Mouse (Mus musculus): ENCODE measurements at regions not wholly inside any gene's neighbourhood (a gene's known extent, or its start where the extent isn't known, plus 50 kb on each side); places are given as distances from the start of the nearest gene placed in this dataset.

GRCm38 (mm10) chr2:128368534-128369273 lies 222.3 kb upstream of the Spdye4c start:
- no peak for DNase-seq (ENCODE audit: low spot score)

DNA sequence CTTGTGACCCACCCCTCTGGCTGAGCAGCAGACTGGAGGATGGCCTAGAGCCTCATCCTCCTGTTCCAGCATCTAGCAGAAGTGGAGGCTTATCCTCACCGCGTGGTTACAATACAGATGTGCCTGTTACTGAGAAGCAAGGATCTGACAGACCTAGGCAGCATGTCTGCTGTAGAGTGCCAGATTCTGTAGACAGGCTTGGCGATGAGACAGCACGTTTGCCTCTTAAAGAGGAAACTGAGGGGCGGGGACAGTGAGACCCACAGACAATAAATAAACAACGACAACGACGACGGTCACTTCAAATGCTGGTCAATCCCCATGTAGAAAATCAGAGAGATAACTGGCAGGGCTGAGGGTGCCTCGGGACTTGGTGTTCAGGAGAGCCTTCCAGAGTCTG lies 220.2 kb upstream of the Spdye4c start:
- no peak for DNase-seq (ENCODE audit: low spot score)

DNA sequence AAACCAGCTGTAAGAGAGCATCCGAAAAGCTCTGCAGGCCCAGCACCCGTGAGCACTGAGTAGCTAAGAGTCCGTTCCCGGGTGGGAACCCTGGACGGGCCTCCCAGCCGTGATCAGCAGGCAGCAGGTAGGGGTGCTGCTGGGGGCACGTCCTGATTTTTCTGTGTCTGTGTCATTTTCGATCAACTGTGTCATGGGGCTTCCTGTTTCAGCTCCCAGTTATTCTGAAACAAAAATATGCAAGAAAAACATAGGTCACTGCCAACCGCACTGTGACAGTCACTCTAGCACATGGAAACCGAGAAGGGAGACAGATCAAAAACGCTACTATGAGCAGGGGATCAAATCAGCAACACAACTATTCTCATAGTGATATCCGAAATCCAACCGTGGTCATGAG lies 218.8 kb upstream of the Spdye4c start:
- DNase-seq (ENCODE audit: low spot score), result no peak

DNA sequence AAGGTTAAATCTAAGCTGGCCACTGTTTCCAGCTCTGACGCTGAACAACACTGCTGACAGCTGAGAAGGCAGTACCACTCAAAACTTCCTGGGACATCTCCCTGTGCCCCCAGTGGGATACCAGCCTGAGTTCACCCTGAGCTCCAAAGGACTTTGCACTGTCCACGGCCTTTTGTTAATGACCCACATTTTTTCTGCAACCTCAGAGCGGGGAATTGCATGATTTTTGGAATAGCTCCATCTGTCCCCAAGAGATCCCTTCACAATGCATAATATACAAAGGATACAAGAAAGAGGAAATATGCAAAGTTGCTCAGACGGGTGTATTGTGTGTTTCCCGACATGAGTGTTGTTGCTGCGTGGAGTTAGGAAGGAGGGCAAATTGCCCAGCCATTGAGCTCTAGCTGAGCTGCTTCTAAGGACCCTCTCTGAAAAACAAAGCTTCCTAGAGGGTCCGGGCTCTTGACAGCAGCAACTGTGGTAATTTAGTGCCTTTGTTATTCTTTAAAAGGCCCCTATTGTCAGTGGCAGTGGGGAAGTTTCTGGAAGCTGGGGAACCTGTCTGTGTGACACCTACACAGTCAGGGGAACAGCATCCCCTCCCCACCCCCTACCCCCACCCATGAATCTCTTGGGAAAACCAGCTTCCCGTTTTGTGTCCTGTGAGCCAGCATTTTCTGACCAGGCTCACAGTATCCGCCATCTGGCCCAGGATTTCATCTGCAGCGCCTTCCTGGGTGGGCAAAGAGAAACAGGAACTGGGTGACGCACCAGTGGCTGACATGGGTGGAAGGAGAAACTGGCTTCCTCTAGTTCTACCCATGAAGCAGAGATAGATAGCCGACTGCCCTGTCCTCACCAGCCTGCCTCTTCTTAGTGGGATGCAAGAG lies 217.4 kb upstream of the Spdye4c start:
- DNase-seq (ENCODE audit: low spot score), result no peak

GRCm38 (mm10) chr2:128374253-128374566 lies 216.8 kb upstream of the Spdye4c start:
- DNase-seq (ENCODE audit: low spot score), result no peak

DNA sequence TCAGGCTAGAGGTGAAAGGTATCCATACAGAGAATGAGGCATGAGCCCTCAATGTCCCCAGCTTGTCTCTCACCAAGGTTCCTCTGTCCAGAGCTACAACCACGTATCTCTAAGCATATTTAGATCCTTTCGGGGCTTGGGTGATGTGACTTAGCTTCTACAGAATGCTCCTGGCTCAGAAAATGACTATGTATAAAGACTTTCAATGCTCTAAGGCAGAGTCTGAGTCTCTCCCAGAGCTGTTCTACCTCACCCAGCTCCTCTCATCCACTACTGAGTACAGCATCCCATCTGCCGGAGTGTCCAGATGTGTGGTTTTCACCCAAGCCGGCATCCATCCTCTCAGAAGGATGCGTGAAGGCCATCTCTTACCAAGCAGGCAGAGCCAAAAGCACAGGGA lies 216.1 kb upstream of the Spdye4c start:
- DNase-seq (ENCODE audit: low spot score), result no peak

DNA sequence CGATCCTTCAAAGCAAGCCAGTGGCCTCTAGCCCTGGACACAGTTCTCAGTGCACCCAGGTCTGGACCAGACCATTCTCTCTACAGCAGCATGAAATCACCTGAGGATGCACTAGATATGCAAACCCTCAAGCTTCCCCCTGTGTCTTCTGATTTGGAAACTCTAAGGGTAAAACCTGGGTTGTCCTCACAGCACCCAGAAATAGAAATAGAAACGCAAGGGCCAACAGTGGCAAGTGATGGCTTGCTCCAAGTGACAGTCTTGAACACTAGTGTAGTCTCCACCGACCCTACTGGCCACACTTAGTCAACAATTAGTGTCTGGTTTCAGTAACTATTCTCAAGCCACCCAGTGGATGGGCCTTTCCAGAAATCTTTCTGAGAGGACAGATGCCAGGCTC lies 215.2 kb upstream of the Spdye4c start:
- no peak for DNase-seq (ENCODE audit: low spot score)

DNA sequence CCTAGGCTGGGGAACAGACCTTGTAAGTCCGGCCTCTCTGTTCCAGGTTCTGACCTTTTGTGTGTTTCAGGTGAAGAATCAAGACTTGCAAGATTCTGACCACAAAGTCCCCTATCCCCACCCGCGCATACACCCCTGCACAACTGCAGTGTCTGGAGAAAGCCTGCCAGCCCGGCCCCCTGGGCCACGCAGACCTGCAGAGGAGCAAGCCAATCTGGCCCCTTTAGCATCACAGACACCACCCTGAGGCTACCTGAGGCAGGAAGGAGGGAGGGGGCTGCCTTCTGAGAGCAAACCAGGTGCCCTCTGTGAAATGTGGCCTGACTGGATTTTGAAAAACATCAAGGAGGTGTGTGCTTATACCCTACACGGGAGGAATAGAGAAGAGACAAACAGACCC lies 213.8 kb upstream of the Spdye4c start:
- DNase-seq (ENCODE audit: low spot score), result no peak

GRCm38 (mm10) chr2:128377680-128378079 lies 213.3 kb upstream of the Spdye4c start:
- DNase-seq (ENCODE audit: low spot score), result no peak

GRCm38 (mm10) chr2:128378456-128378855 lies 212.6 kb upstream of the Spdye4c start:
- DNase-seq (ENCODE audit: low spot score), result no peak

GRCm38 (mm10) chr2:128379151-128379550 lies 211.9 kb upstream of the Spdye4c start:
- DNase-seq (ENCODE audit: low spot score), result no peak

DNA sequence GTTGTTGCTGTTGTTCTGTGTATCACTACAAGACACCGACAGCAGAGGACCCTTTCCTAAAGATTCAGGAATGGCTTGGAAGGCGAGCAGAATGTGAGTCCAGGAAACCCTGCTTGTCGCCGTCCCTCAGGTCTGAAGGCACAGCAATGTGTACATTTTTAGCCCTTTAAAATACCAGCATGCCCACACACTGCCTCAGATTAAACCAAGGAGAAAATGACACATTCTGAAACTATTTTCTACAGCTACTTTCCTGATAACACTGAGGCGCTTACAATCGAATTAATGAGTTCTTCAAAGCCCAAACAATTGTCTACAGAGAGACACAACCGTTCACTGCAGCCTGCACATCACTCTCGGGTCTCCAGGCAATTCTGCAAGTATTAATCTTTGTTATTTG lies 211.5 kb upstream of the Spdye4c start:
- DNase-seq (ENCODE audit: low spot score), result no peak

DNA sequence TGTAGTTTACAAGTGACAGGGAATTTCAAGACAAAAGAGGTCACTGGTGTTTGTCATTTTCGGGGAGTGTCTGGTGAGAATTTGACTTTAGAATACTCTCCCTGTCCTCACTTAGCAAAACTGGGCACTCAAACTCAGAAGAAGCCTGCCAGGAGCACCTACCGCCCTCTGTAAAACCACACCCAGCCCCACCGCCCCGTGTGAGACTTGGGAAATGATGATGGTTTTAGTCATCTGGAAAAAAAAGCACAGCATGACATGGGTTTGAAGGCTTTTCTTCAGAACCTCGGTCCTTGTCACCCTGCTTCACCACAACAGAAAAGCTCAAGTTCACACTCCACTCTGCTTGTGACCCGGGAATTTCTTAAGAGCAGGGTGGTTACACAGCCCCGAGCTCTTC lies 210.4 kb upstream of the Spdye4c start:
- no peak for DNase-seq (ENCODE audit: low spot score)

DNA sequence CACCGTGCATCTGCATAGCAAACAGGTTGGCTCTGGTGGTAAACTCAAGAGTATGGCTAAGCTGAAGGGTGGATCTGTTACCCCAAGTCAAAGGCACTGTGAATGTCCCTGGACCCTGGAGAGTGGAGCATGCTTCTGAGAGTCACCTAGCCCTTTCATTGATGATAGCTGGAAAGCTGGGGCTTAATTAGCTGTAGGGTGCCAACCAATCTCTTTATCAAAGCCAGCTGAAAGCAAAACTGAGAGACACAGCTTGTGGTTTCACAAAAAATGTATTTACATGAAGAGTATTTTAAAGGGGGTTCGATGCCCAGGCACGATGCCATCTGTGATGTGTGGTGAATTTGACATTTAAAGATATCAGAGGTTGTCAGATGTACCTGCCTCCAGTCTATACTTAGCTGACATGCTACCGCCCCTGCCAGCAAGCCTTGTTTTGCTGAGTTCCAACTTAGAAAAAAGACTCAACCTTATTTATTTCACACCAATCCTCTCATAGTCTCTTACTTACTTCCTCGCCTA lies 209.3 kb upstream of the Spdye4c start:
- no peak for DNase-seq (ENCODE audit: low spot score)

GRCm38 (mm10) chr2:128382473-128382872 lies 208.5 kb upstream of the Spdye4c start:
- DNase-seq (ENCODE audit: low spot score), result no peak

GRCm38 (mm10) chr2:128384612-128385011 lies 206.4 kb upstream of the Spdye4c start:
- DNase-seq (ENCODE audit: low spot score), result no peak

DNA sequence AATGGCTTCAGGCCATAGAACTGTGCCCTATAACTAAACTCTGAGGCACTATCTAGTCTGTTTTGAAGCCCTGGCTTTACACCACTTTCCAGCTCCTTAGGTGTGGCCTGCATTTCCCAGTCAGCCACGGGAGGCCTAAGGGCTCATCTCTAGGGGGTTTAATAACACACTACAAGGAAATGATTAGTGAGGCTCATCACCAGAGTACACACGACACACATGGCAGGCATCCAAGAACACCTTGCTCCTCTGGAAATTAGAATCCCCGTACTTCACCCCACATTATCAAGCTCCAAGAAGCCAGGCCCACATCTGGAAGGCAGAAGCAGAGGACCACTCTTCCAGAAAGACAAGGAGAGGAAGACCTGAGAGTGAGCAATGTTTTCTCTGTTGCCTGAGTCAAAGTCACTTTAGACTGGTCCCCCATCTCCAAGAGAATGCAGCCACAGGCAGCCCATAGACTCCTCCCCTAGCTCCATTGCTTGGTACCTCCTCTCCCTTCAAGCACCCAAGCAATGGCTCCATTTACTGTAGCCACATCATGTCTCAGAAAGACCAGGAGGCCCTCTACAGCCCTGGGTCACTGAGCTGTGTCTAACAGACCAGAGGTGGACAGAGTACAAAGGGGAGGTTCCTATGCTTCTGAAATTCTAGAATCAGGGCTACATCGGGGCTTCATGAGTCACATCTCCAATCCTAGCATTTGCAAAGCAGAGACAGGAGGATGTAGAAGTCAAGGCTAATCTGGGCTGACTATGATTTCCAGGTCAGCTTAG lies 204.0 kb upstream of the Spdye4c start:
- DNase-seq (ENCODE audit: low spot score), result no peak

DNA sequence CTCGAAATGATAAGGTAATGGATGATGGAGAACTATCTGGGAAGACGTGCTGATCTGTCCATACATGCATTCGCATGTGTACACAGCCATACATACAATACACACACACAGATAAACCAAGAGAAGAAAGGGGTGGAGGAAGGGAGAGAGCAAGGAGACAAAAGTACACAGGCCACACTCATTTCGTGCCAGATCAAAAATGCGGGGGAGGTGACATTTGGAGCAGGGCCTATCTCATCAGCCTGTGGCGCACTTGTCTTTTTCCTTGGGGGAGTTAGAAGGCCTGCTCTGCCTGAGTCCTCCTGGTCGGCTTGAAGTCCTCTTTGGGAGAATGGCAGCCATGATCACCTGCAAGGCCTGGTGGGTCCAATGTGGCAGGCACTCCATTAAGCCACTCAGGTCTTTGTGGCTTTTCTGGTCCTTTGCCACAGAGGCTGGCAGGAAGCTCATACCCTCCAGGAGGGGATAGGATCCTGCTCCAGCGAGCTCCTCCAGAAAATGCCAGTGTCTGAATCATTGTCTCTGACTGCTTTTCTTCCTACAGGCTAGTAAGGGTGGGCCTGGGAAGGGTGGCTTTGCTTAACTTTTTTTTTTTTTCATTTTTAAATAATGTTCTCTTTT lies 203.0 kb upstream of the Spdye4c start:
- DNase-seq (ENCODE audit: low spot score), result no peak

- DNase-seq (ENCODE audit: low spot score), result peak; percentile 18
Observed at GRCm38 (mm10) chr2:128388883-128389470, 202.0 kb upstream of the Spdye4c start.

- DNase-seq (ENCODE audit: low spot score), result no peak
Observed at GRCm38 (mm10) chr2:128392344-128392743, 198.7 kb upstream of the Spdye4c start.

DNA sequence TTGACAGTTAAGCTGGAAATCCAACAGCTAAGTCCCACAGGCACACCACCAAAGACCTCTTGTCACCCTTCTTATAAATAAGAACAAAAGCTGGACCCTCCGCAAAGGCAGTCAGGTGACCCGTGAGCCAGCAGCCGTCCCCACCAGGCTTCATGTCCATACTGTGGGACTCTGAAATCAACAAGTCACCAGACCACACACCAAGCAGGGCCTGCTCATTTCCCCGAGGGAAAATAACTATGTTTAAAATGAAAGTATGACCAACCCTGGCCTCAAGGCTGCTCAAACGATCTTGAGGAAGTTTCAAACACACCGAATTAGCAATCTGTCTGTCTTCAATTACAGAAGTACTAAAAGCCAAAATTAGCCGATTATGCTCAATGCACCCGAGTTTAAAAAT lies 197.6 kb upstream of the Spdye4c start:
- DNase-seq (ENCODE audit: low spot score), result no peak

DNA sequence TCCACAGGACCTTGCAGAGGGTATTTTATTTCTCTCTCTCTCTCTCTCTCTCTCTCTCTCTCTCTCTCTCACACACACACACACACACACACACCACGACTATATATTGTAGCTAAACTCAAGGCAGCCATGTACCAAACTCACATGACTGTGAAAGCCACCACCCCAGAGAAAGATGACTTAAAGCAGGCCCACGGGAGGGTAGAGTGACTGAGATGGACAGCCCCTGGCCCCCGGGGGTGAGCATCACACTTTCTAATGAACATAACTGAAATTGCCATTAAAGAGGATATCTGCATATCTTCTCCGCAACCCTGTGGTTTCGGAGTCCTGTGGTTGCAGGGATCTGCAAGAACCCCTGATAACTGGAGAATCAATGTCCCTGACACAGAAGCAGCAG lies 197.1 kb upstream of the Spdye4c start:
- DNase-seq (ENCODE audit: low spot score), result no peak
